Mouse (Mus musculus): Measurements from ENCODE around the gene Tnfrsf21. TPM values are rescaled to one million over a fixed set of nuclear protein-coding genes. Genes with fewer than 3 reads are reported as not detected.
A peak's percentile ranks its signal among the peaks of the same experiment; 100 is the strongest.

The Tnfrsf21 gene
- polyA plus RNA-seq, 1 experiment from 2014 or later: 52.6 TPM

- Histone ChIP-seq H3K9ac (ENCODE audit: low read depth, low read length) (0 out of 2 replicates have a peak overlapping the region, but pooled peaks have one; percentile 38), H3K27me3 (ENCODE audit: insufficient read depth, low read length) (no peaks in the 10 kb centered on the region), H3K9me3 (replicated peaks; ENCODE audit: low read length) (no peaks in the 10 kb centered on the region), H3K27ac (peak overlapping the region; percentile 72), H3K4me3 (replicated peaks; ENCODE audit: low read depth, low read length) (no peak overlapping the region), H3K4me1 (replicated peaks; ENCODE audit: insufficient read depth, low read length) (peaks cover 9% of the 10 kb centered on the region; the same call in 1 of the 2 replicates), H3K4me2 (ENCODE audit: low read length) (peak overlapping the region; percentile 36), H3K36me3 (ENCODE audit: insufficient read depth, low read length) (no peaks in the 10 kb centered on the region)
- DNase-seq (ENCODE audit: low spot score) (peak; percentile 93), ATAC-seq (replicated peaks; ENCODE audit: low FRiP score, low read depth) (peak; percentile 96)
- TF ChIP-seq CTCF (IDR thresholded peaks at IDR 0.05; ENCODE audit: low read depth): no peak
- 21% methylated on average over 18 of the region's 18 CpGs for WGBS
These were observed 60.6 kb downstream of the Tnfrsf21 start for GRCm38 (mm10) chr17:43076801-43077493.

- Histone ChIP-seq H3K4me3 (replicated peaks; ENCODE audit: low read depth, low read length) (no peak overlapping the region), H3K4me1 (replicated peaks; ENCODE audit: insufficient read depth, low read length) (peaks cover 9% of the 10 kb centered on the region; the same call in 1 of the 2 replicates), H3K9me3 (replicated peaks; ENCODE audit: low read length) (no peaks in the 10 kb centered on the region), H3K4me2 (ENCODE audit: low read length) (peak overlapping the region; percentile 36), H3K36me3 (ENCODE audit: insufficient read depth, low read length) (no peaks in the 10 kb centered on the region), H3K9ac (ENCODE audit: low read depth, low read length) (0 out of 2 replicates have a peak overlapping the region, but pooled peaks have one; percentile 38), H3K27ac (peak overlapping the region; percentile 72), H3K27me3 (ENCODE audit: insufficient read depth, low read length) (no peaks in the 10 kb centered on the region)
- 29% methylated on average over 4 of the region's 4 CpGs for WGBS
- DNase-seq (ENCODE audit: low spot score) (no peak), ATAC-seq (replicated peaks; ENCODE audit: low FRiP score, low read depth) (peak; percentile 42)
- no peak for TF ChIP-seq CTCF (IDR thresholded peaks at IDR 0.05; ENCODE audit: low read depth)
These were observed 61.2 kb downstream of the Tnfrsf21 start for GRCm38 (mm10) chr17:43077540-43077939.

- no peak overlapping the region for H3K4me2 ChIP-seq (ENCODE audit: low read length)
- H3K9me3 ChIP-seq (replicated peaks; ENCODE audit: low read length): no peaks in the 10 kb centered on the region
- 61% methylated on average over 5 of the region's 5 CpGs for WGBS
- peaks cover 12% of the 10 kb centered on the region; the same call in 1 of the 2 replicates for H3K4me1 ChIP-seq (replicated peaks; ENCODE audit: insufficient read depth, low read length)
- H3K9ac ChIP-seq (ENCODE audit: low read depth, low read length): no peak overlapping the region
- ATAC-seq (replicated peaks; ENCODE audit: low FRiP score, low read depth) (no peak), DNase-seq (ENCODE audit: low spot score) (no peak)
- no peak overlapping the region for H3K4me3 ChIP-seq (replicated peaks; ENCODE audit: low read depth, low read length)
- no peak overlapping the region for H3K27ac ChIP-seq
- TF ChIP-seq CTCF (IDR thresholded peaks at IDR 0.05; ENCODE audit: low read depth): no peak
- H3K27me3 ChIP-seq (ENCODE audit: insufficient read depth, low read length): no peaks in the 10 kb centered on the region
- H3K36me3 ChIP-seq (ENCODE audit: insufficient read depth, low read length): peaks cover 9% of the 10 kb centered on the region; the same call in 1 of the 2 replicates
These were observed 64.9 kb downstream of the Tnfrsf21 start for GRCm38 (mm10) chr17:43081225-43081624.

DNA sequence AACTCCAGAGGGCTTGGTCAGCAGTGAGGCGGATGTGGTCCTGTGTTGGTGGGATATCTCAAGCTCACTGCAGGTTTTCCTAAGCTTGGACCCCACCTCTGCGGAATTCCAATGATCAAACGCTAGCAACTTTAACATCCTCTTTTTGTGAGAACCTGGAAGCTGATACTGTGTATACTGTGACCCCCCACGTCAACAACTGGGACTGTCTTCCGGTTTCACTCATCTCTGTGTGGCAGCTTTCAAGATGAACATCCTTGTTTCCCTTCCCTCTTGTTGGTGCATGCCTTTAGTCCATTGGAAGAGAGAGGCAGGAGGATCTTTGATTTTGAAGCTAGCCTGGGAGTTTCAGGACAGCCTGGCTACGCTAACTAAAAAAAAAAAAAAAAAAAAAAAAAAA lies 73.1 kb downstream of the Tnfrsf21 start:
- no peak for DNase-seq (ENCODE audit: low spot score)

DNA sequence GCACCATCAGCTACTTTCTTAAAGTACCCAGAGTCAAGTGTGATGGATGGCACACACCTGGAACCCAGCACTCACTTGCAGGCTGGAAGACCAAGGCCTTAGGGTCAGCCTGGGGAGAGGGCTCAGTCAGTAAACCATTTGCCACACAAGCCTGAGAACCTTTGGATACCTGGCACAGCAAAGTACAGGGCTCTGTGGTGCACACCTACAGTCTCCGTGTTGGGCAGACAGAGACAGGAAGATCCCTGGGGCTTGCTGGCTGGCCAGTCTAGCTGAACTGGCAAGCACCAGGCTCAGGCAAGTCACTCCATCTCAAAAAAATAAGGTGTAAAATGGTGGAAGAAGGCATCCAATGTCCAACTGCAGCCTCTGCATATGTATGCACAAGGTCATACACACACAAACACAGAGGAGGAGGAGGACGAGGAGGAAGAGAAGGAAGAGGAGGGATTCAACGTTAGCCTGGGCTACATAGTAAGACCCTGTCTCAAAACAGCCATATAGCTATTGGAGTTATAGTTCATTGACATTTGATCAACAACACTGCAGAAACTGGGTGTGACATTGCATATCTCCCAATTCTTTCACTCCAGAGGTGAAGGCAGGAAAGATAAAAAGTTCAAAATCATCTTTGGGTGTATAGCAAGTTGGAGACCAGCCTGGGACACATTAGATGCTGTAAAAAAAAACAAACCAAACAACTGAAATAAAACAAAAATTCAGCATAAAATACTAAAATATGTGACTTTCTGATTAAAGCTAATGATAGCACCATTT lies 74.8 kb downstream of the Tnfrsf21 start:
- no peaks in the 10 kb centered on the region for H3K4me1 ChIP-seq (replicated peaks; ENCODE audit: insufficient read depth, low read length)
- TF ChIP-seq CTCF (IDR thresholded peaks at IDR 0.05; ENCODE audit: low read depth): no peak
- no peaks in the 10 kb centered on the region for H3K9me3 ChIP-seq (replicated peaks; ENCODE audit: low read length)
- 83% methylated on average over 3 of the region's 3 CpGs for WGBS
- no peak overlapping the region for H3K27ac ChIP-seq
- peaks cover 13% of the 10 kb centered on the region; the same call in 1 of the 2 replicates for H3K36me3 ChIP-seq (ENCODE audit: insufficient read depth, low read length)
- no peak for ATAC-seq (replicated peaks; ENCODE audit: low FRiP score, low read depth)
- H3K9ac ChIP-seq (ENCODE audit: low read depth, low read length): no peak overlapping the region
- H3K4me2 ChIP-seq (ENCODE audit: low read length): no peak overlapping the region
- no peak for DNase-seq (ENCODE audit: low spot score)
- H3K4me3 ChIP-seq (replicated peaks; ENCODE audit: low read depth, low read length): no peak overlapping the region
- no peaks in the 10 kb centered on the region for H3K27me3 ChIP-seq (ENCODE audit: insufficient read depth, low read length)

More for the DNA sequence above, 73.1 kb downstream of the Tnfrsf21 start:
- Histone ChIP-seq H3K4me2 (ENCODE audit: low read length) (no peak overlapping the region), H3K9ac (ENCODE audit: low read depth, low read length) (no peak overlapping the region), H3K27me3 (ENCODE audit: insufficient read depth, low read length) (no peaks in the 10 kb centered on the region), H3K36me3 (ENCODE audit: insufficient read depth, low read length) (peaks cover 22% of the 10 kb centered on the region), H3K4me1 (replicated peaks; ENCODE audit: insufficient read depth, low read length) (no peaks in the 10 kb centered on the region), H3K4me3 (replicated peaks; ENCODE audit: low read depth, low read length) (no peak overlapping the region), H3K27ac (no peak overlapping the region), H3K9me3 (replicated peaks; ENCODE audit: low read length) (no peaks in the 10 kb centered on the region)
- 71% methylated on average over 6 of the region's 6 CpGs for WGBS
- ATAC-seq (replicated peaks; ENCODE audit: low FRiP score, low read depth): no peak
- TF ChIP-seq CTCF (IDR thresholded peaks at IDR 0.05; ENCODE audit: low read depth): no peak

DNA sequence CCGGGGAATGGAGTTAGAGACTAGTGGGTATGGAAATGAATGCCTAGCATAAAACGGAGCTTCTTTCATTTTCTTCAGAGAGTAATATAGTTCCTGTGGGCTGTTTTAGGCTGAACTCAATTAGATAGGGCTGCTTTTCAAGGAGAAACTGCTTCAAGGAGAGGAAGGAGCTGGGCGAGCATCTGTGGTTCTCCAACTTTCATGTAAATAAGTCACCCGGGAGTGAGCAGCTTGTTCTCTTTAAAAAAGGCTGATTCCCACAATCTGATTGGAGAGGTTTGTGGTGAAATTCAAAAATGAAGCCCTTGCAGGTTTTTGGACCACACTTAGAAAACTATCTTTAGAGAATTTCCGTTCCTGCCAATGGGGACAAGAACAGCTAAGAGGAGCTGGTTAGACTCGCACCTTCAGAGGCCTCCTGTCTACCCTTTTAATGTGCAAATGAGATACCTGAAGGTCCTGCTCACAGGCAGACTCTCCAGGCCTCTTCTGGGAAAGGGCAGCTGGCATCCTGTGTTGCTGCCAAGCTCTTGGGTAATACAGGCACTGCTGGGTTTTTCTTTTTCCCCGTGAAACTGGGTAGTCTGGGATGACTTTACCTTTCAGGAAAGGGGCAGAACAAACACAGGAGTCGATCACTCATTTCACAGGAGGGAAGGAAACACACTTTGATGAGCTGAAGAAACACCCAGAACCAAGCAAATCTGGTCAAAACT lies 76.1 kb downstream of the Tnfrsf21 start:
- no peaks in the 10 kb centered on the region for H3K4me1 ChIP-seq (replicated peaks; ENCODE audit: insufficient read depth, low read length)
- H3K36me3 ChIP-seq (ENCODE audit: insufficient read depth, low read length): peaks cover 7% of the 10 kb centered on the region; the same call in 1 of the 2 replicates
- no peak overlapping the region for H3K4me2 ChIP-seq (ENCODE audit: low read length)
- no peak overlapping the region for H3K9ac ChIP-seq (ENCODE audit: low read depth, low read length)
- 41% methylated on average over 8 of the region's 8 CpGs for WGBS
- ATAC-seq (replicated peaks; ENCODE audit: low FRiP score, low read depth) (no peak), DNase-seq (ENCODE audit: low spot score) (no peak)
- no peak for TF ChIP-seq CTCF (IDR thresholded peaks at IDR 0.05; ENCODE audit: low read depth)
- no peaks in the 10 kb centered on the region for H3K9me3 ChIP-seq (replicated peaks; ENCODE audit: low read length)
- H3K27me3 ChIP-seq (ENCODE audit: insufficient read depth, low read length): no peaks in the 10 kb centered on the region
- H3K4me3 ChIP-seq (replicated peaks; ENCODE audit: low read depth, low read length): no peak overlapping the region
- H3K27ac ChIP-seq: 0 out of 2 replicates have a peak overlapping the region, but pooled peaks have one; percentile 40

Data from kidney, postnatal 0 days (tissue).